Comparison of ENCODE assay signal across 8 mouse cellular contexts in the genomic region with DNA sequence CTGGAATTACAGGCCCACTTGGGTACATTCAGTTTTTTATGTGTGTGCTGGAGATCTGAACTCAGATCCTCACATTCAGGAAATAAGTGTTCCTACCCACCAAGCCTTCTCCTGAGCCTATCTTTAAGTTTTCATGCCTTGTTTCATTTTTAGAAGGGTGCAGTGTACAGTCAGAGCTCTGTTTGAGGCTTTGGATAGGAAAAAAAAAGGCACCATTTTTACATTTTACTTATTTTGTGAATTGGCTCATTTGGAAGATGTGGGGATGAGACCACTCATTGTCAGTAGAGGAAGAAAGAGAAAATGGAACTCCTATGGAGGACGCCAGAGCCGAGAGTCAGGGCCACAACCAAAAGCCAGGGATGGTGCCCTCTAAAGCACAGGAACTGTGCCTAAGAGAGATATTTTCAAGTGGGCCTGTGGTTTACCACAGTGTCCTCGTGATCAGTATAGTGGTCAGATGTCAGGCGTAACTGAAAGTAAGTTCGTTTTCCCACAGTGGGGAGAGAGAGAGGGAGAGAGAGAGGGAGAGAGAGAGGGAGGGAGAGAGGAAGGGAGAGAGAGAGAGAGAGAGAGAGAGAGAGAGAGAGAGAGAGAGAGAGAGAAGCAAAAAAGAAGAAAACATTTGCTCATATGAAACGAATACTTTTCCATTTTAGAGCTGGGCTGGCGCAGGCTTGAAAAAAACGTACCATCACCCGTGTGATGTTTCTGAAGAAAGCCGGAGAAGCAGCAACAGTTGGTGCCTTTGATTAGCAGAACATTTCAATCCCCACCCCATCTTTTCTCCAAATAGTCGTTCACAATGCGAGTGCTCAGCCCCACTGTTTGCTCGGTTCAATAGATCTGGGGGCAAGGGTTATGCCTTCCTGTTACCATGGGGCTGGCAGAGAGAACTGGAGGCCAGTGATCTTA.
DNase-seq lines count a peak whose midpoint lies in the region; ATAC-seq lines count a peak whose summit lies in the region.

No protein-coding gene starts in this region.

- no peaks in the 10 kb centered on the region for H3K36me3 ChIP-seq in embryonic facial prominence, embryonic 10.5 days (replicated peaks)
- no peaks in the 10 kb centered on the region for H3K36me3 ChIP-seq in midbrain, embryonic 13.5 days

- no peak; the same call in 1 of the 2 replicates for ATAC-seq in midbrain, embryonic 13.5 days

- peak; percentile 48 for DNase-seq in embryo, embryonic 10 days (ENCODE audit: low spot score)
- DNase-seq in embryo, embryonic 9.5 days (ENCODE audit: extremely low spot score): no peak
- DNase-seq in 3134 (ENCODE audit: extremely low read depth, insufficient read length, low spot score): peak; percentile 45
- DNase-seq in embryonic facial prominence, embryonic 10.5 days (ENCODE audit: low spot score): no peak
- DNase-seq in MN1 (ENCODE audit: low spot score): no peak
- no peak for DNase-seq in kidney, adult 18-20 months
- no peak for DNase-seq in heart, adult 8-10 months (ENCODE audit: low spot score)

- 63% methylated on average over 13 of the region's 13 CpGs for WGBS in embryonic facial prominence, embryonic 10.5 days
- 23% methylated on average over 13 of the region's 13 CpGs for WGBS in midbrain, embryonic 13.5 days

- H3K27ac ChIP-seq in embryonic facial prominence, embryonic 10.5 days (replicated peaks): 0 out of 2 replicates have a peak overlapping the region, but pooled peaks have one; percentile 6
- H3K27ac ChIP-seq in midbrain, embryonic 13.5 days: no peak overlapping the region

- peak overlapping the region; percentile 0; the same call in 1 of the 2 replicates for H3K4me2 ChIP-seq in midbrain, embryonic 13.5 days (replicated peaks)

- H3K9me3 ChIP-seq in embryonic facial prominence, embryonic 10.5 days: no peaks in the 10 kb centered on the region
- no peaks in the 10 kb centered on the region for H3K9me3 ChIP-seq in midbrain, embryonic 13.5 days

- no peak overlapping the region for H3K9ac ChIP-seq in midbrain, embryonic 13.5 days (replicated peaks)

- no peak overlapping the region for H3K4me3 ChIP-seq in embryonic facial prominence, embryonic 10.5 days
- H3K4me3 ChIP-seq in midbrain, embryonic 13.5 days (replicated peaks): no peak overlapping the region

- peaks cover 35% of the 10 kb centered on the region for H3K4me1 ChIP-seq in embryonic facial prominence, embryonic 10.5 days
- H3K4me1 ChIP-seq in midbrain, embryonic 13.5 days (replicated peaks): peaks cover 36% of the 10 kb centered on the region

- no peaks in the 10 kb centered on the region for H3K27me3 ChIP-seq in embryonic facial prominence, embryonic 10.5 days (replicated peaks; ENCODE audit: low read depth, poor library complexity, severe bottlenecking)
- H3K27me3 ChIP-seq in midbrain, embryonic 13.5 days: peaks cover 22% of the 10 kb centered on the region; the same call in 1 of the 2 replicates

Comparison
In these comparisons a context has a peak if more than half of its experiments do, and no peak if none do; other contexts are left out.
1. DNase-seq: peak in embryo, embryonic 10 days (single experiment) and 3134 (single experiment); none in embryo, embryonic 9.5 days (single experiment), embryonic facial prominence, embryonic 10.5 days (single experiment), MN1 (single experiment), kidney, adult 18-20 months (single experiment) and heart, adult 8-10 months (single experiment).